Mouse (Mus musculus): ENCODE measurements around the gene Rasd1. TPM values are rescaled to one million over a fixed set of nuclear protein-coding genes. Genes with fewer than 3 reads are reported as not detected.

Gene Rasd1
- polyA plus RNA-seq, 1 experiment from 2014 or later: 2.3 TPM

DNA sequence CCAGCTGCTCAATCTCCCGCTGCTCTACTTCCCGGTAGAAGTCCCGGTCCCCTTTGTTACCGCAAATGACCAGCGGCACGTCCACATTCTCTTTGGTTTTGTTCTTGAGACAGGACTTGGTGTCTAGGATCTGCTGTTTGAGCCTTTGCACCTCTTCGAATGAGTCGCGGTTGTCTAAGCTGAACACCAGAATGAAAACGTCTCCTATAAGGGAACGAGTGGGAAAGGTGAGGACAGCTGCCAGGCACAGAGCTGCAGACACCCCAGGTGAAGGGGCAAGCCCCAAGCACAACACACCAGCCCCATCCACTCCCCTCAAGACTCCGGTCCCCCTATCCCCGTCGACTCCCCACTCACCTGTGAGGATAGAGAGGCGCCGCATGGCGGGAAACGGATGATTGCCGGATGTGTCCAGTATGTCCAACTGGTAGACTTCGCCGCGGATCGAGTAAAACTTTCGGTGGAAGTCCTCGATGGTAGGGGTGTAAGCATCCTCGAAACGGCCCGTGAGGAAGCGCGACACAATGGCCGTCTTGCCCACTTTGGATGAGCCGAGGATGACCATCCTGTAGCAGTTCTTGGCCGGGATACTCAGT is 483 bp downstream of the Rasd1 start:
- peaks cover 11% of the 10 kb centered on the region; the same call in 1 of the 2 replicates for H3K27me3 ChIP-seq (replicated peaks; ENCODE audit: control insufficient read depth, insufficient read depth, low read length)
- peak overlapping the region; percentile 99 for H3K4me2 ChIP-seq (ENCODE audit: low read depth, low read length)
- no peaks in the 10 kb centered on the region for H3K9me3 ChIP-seq (ENCODE audit: control insufficient read depth, low read length)
- ATAC-seq: 0 out of 2 replicates have a peak, but pooled peaks have one; percentile 18
- H3K4me3 ChIP-seq (ENCODE audit: low read length): peak overlapping the region; percentile 57
- H3K4me1 ChIP-seq (ENCODE audit: control insufficient read depth, insufficient read depth, low read length): peaks cover 23% of the 10 kb centered on the region
- H3K27ac ChIP-seq (ENCODE audit: low read length): no peak overlapping the region
- peaks cover 5% of the 10 kb centered on the region for H3K36me3 ChIP-seq (ENCODE audit: control insufficient read depth, insufficient read depth, low read length)
- H3K9ac ChIP-seq (ENCODE audit: low read depth, low read length): peak overlapping the region; percentile 70
- WGBS: 3% methylated on average over 33 of the region's 33 CpGs

DNA sequence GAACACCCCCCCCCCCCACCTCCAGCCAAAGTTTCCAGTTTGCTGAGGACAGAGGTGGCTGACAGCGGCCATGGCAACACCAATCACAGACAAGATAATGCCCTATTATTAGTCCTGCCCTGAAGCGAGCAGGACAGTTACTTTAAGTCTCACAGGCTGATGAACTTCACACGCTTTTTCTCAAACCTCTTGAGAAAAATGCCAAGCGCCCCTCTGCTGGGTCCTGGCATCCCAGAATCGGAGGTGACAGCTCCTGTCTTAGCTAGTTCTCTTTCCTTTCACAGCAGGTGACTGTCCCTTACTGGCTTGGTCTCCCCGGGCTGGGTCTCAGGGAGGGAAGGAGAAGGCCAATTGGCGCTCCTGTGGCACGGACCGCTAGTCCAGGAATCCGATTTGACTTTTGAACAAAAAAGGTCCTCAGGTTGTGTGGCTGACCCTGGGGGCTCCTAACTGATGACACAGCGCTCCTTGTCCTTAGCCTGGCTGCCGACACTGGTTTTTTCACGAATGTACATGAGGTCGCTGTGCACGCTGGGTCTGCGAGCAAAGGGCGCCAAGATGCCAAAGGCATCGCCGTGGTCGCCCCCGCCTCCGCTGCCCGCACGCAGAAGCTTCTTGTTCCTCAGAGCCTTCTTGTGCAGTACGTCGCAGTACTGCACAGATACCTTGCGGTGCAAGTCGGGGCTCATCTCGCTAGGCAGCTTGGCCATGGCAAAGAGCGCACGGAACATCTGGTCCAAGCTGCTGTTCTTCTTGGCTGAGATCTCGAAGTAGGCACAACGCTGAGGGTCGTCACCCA is 1.2 kb downstream of the Rasd1 start:
- Histone ChIP-seq H3K4me1 (ENCODE audit: control insufficient read depth, insufficient read depth, low read length) (peaks cover 23% of the 10 kb centered on the region), H3K27me3 (replicated peaks; ENCODE audit: control insufficient read depth, insufficient read depth, low read length) (peaks cover 11% of the 10 kb centered on the region; the same call in 1 of the 2 replicates), H3K9me3 (ENCODE audit: control insufficient read depth, low read length) (no peaks in the 10 kb centered on the region), H3K4me2 (ENCODE audit: low read depth, low read length) (peak overlapping the region; percentile 99), H3K4me3 (ENCODE audit: low read length) (peak overlapping the region; percentile 57), H3K36me3 (ENCODE audit: control insufficient read depth, insufficient read depth, low read length) (peaks cover 5% of the 10 kb centered on the region), H3K27ac (ENCODE audit: low read length) (no peak overlapping the region), H3K9ac (ENCODE audit: low read depth, low read length) (peak overlapping the region; percentile 70)
- 13% methylated on average over 34 of the region's 34 CpGs for WGBS
- no peak for ATAC-seq

DNA sequence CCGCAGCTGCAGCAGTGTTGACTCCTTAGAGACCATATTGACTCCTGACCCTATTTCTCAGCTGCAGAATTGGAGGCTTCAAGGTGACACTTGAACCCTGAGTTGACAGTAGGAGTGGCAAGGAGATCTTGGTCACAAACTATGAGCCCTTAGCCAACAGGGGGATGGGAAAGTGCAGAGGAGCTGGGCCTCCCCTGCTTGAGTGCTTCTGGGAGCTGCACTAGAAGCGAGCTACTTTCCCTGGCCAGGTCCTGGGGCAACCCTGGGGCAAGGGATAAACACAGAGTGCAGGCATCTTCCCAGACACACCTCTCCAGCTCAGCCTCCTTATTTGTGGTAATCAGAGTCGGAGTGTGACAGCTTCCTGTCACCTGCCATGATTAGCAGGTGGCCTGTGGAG is 2.2 kb downstream of the Rasd1 start:
- H3K27ac ChIP-seq (ENCODE audit: low read length): no peak overlapping the region
- peaks cover 23% of the 10 kb centered on the region for H3K4me1 ChIP-seq (ENCODE audit: control insufficient read depth, insufficient read depth, low read length)
- no peak overlapping the region for H3K4me3 ChIP-seq (ENCODE audit: low read length)
- no peak overlapping the region for H3K4me2 ChIP-seq (ENCODE audit: low read depth, low read length)
- no peaks in the 10 kb centered on the region for H3K9me3 ChIP-seq (ENCODE audit: control insufficient read depth, low read length)
- peaks cover 11% of the 10 kb centered on the region; the same call in 1 of the 2 replicates for H3K27me3 ChIP-seq (replicated peaks; ENCODE audit: control insufficient read depth, insufficient read depth, low read length)
- WGBS: 76% methylated on average over 3 of the region's 3 CpGs
- H3K9ac ChIP-seq (ENCODE audit: low read depth, low read length): no peak overlapping the region
- no peak for ATAC-seq
- H3K36me3 ChIP-seq (ENCODE audit: control insufficient read depth, insufficient read depth, low read length): peaks cover 5% of the 10 kb centered on the region

DNA sequence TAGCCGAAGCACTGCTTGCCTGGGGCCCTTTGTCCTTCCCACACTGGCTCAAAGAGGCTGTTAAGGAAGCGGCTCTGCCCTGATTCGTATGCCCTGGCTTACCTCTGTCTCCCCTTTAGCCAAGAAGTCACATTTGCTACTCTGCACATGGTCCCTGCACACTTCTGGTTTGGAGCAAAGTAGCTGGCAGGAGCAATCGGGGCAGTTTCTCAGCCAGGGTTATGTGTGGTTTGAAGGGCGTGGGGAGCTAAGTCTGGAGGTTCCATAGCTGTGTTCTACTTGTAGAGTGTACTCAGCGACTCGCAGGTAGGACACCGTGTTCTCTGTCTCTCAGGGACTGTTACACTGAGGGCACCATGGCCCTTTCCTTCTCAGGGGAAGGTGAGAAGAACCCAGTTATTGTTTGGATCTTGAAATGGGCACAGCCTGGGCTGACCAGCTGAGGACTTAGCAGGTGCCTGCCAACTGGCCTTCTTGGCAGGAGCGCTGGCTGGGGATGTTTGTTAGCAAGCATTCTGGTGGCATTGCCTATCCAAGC is 3.3 kb downstream of the Rasd1 start:
- H3K9ac ChIP-seq (ENCODE audit: low read depth, low read length): no peak overlapping the region
- H3K27me3 ChIP-seq (replicated peaks; ENCODE audit: control insufficient read depth, insufficient read depth, low read length): peaks cover 11% of the 10 kb centered on the region; the same call in 1 of the 2 replicates
- H3K27ac ChIP-seq (ENCODE audit: low read length): no peak overlapping the region
- peaks cover 5% of the 10 kb centered on the region for H3K36me3 ChIP-seq (ENCODE audit: control insufficient read depth, insufficient read depth, low read length)
- no peak for ATAC-seq
- H3K4me3 ChIP-seq (ENCODE audit: low read length): no peak overlapping the region
- H3K4me2 ChIP-seq (ENCODE audit: low read depth, low read length): no peak overlapping the region
- H3K9me3 ChIP-seq (ENCODE audit: control insufficient read depth, low read length): no peaks in the 10 kb centered on the region
- H3K4me1 ChIP-seq (ENCODE audit: control insufficient read depth, insufficient read depth, low read length): peaks cover 22% of the 10 kb centered on the region
- WGBS: 91% methylated on average over 9 of the region's 9 CpGs

DNA sequence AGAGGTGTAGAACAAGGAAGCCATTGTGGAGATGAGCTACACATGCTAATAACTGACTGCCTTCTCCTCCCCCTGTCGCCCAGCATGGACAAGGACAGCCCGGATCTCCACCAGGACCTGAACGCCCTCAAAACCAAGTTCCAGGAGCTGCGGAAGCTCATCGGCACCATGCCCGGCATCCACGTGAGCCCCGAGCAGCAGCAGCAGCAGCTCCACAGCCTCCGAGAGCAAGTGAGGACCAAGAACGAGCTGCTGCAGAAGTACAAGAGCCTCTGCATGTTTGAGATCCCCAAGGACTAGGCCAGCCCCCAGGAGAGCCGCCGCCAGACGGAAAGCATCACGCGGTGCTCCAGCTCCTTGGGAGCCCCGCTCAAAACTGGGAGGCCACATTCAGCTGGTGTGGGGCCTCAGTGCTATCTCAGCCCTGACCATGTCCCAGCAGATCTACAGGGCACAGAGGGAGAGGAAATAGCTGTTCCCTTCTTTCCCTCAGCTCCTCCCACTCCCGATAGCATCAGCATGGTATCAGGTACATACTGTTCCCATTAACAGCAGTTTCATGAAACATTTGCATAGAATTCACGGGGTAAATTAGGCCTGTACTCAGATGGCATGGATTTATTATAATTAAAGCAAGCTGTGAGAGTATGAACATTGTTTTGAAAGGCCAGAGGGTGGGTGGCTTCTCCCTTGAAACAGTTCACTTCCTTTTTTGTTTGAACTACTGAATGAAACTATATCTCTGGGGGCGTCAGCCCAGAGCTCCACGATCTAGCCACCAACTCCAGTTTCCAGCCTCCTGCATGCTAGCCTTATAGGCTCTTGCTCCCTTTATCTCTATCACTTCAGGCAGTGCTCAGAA is 4.0 kb downstream of the Rasd1 start:
- 92% methylated on average over 20 of the region's 20 CpGs for WGBS
- ATAC-seq: no peak

DNA sequence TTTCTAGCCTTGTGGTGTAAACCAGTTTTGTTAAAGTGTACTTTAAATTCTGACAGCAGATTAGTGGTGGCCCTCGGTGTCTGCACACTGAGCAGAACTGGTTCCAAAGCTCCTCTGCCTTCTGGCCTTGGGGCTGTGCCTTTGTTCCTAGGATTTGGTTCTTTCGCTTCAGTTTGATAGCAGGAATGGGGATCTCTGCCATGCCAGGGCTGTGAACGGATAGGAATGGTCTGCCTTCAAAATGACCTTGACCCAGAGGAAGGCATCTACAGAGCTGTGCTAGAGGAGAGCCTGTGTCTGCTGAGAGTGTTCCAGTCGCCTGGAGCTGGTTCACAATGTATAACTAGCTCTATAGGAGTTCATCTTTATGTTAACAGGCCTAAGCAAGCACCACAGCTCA is 5.3 kb downstream of the Rasd1 start:
- 75% methylated on average over 4 of the region's 4 CpGs for WGBS

More for the DNA sequence above, 4.0 kb downstream of the Rasd1 start:
- Histone ChIP-seq H3K4me2 (ENCODE audit: low read depth, low read length) (no peak overlapping the region), H3K27ac (ENCODE audit: low read length) (no peak overlapping the region), H3K9me3 (ENCODE audit: control insufficient read depth, low read length) (no peaks in the 10 kb centered on the region), H3K4me1 (ENCODE audit: control insufficient read depth, insufficient read depth, low read length) (peaks cover 15% of the 10 kb centered on the region), H3K4me3 (ENCODE audit: low read length) (no peak overlapping the region), H3K27me3 (replicated peaks; ENCODE audit: control insufficient read depth, insufficient read depth, low read length) (peaks cover 11% of the 10 kb centered on the region; the same call in 1 of the 2 replicates), H3K9ac (ENCODE audit: low read depth, low read length) (no peak overlapping the region), H3K36me3 (ENCODE audit: control insufficient read depth, insufficient read depth, low read length) (peaks cover 5% of the 10 kb centered on the region)

DNA sequence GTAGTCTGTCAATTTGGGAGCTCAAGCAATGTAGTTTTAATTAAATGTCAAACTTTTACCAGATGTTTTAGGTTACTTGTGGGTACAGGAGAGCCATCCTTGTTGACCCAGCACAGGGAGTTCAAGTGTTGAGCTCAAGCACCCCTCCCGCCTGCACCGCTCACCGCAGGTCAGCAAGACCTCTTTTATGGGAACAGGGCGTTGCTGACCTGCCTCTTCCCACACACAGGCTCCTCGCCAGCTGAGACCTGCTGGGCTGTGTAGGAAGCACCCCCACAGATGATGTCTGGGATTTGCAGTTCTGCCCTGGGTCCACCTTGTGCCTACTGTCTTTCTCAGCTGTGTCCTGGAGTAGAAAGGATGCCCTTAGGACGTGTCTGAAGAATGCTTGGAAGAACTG is 8.0 kb downstream of the Rasd1 start:
- H3K27me3 ChIP-seq (replicated peaks; ENCODE audit: control insufficient read depth, insufficient read depth, low read length): no peaks in the 10 kb centered on the region
- H3K4me1 ChIP-seq (ENCODE audit: control insufficient read depth, insufficient read depth, low read length): no peaks in the 10 kb centered on the region
- H3K27ac ChIP-seq (ENCODE audit: low read length): no peak overlapping the region
- H3K36me3 ChIP-seq (ENCODE audit: control insufficient read depth, insufficient read depth, low read length): peaks cover 5% of the 10 kb centered on the region
- WGBS: 85% methylated on average over 6 of the region's 6 CpGs
- H3K4me3 ChIP-seq (ENCODE audit: low read length): no peak overlapping the region
- H3K9ac ChIP-seq (ENCODE audit: low read depth, low read length): no peak overlapping the region
- no peaks in the 10 kb centered on the region for H3K9me3 ChIP-seq (ENCODE audit: control insufficient read depth, low read length)
- H3K4me2 ChIP-seq (ENCODE audit: low read depth, low read length): no peak overlapping the region
- no peak for ATAC-seq

More for the DNA sequence above, 5.3 kb downstream of the Rasd1 start:
- no peak for ATAC-seq
- H3K36me3 ChIP-seq (ENCODE audit: control insufficient read depth, insufficient read depth, low read length): peaks cover 5% of the 10 kb centered on the region
- H3K4me1 ChIP-seq (ENCODE audit: control insufficient read depth, insufficient read depth, low read length): peaks cover 10% of the 10 kb centered on the region
- H3K9me3 ChIP-seq (ENCODE audit: control insufficient read depth, low read length): no peaks in the 10 kb centered on the region
- H3K4me2 ChIP-seq (ENCODE audit: low read depth, low read length): no peak overlapping the region
- no peak overlapping the region for H3K4me3 ChIP-seq (ENCODE audit: low read length)
- H3K27ac ChIP-seq (ENCODE audit: low read length): no peak overlapping the region
- H3K9ac ChIP-seq (ENCODE audit: low read depth, low read length): no peak overlapping the region
- H3K27me3 ChIP-seq (replicated peaks; ENCODE audit: control insufficient read depth, insufficient read depth, low read length): peaks cover 11% of the 10 kb centered on the region; the same call in 1 of the 2 replicates

DNA sequence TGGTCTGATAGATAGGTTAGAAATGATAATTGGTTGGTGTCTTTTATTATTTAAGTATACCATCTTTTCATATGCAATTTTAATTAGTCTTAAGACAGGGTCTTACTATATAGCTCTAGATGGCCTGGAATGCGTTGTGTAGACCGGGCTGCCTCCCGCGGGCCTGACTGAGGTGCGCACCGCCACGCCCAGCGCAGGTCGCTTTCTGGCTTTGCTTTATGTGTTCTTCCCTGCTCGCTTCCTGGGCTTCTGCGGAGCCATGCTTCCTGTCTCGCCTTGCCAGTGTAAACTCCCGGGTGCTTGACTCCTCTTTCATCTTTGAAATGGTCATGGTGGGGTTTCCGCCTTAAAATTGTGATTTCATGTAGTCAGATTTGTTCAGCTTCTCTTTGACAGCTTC is 11.9 kb downstream of the Rasd1 start:
- Histone ChIP-seq H3K27ac (ENCODE audit: low read length) (no peak overlapping the region), H3K36me3 (ENCODE audit: control insufficient read depth, insufficient read depth, low read length) (no peaks in the 10 kb centered on the region), H3K4me1 (ENCODE audit: control insufficient read depth, insufficient read depth, low read length) (0 out of 2 replicates have a peak, but pooled peaks cover 5% of the 10 kb centered on the region), H3K4me3 (ENCODE audit: low read length) (no peak overlapping the region), H3K4me2 (ENCODE audit: low read depth, low read length) (no peak overlapping the region), H3K27me3 (replicated peaks; ENCODE audit: control insufficient read depth, insufficient read depth, low read length) (no peaks in the 10 kb centered on the region), H3K9ac (ENCODE audit: low read depth, low read length) (no peak overlapping the region), H3K9me3 (ENCODE audit: control insufficient read depth, low read length) (no peaks in the 10 kb centered on the region)
- 79% methylated on average over 14 of the region's 14 CpGs for whole genome bisulfite sequencing
- ATAC-seq: no peak

DNA sequence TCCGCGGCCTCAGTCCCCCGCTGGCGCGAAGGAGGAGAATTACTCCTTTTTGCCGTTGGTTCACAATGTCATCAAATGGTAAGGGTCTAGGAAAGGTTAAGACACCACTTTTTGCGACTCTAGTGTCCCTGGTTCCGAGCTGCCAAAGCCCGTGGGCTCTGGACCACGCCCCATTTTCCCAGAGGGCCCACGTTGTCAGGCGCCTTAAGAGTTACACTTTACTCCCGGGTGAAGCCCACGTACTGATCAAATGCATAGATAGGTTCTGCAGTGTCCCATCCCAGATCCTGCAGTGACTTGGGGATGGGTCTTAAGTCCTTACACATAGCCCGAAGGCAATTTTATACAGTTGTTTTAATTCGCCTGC is 16.4 kb downstream of the Rasd1 start:
- 2% methylated on average over 16 of the region's 16 CpGs for WGBS
- H3K9ac ChIP-seq (ENCODE audit: low read depth, low read length): peak overlapping the region; percentile 90
- H3K9me3 ChIP-seq (ENCODE audit: control insufficient read depth, low read length): no peaks in the 10 kb centered on the region
- no peaks in the 10 kb centered on the region for H3K36me3 ChIP-seq (ENCODE audit: control insufficient read depth, insufficient read depth, low read length)
- peak overlapping the region; percentile 39 for H3K27ac ChIP-seq (ENCODE audit: low read length)
- peaks cover 10% of the 10 kb centered on the region; the same call in 1 of the 2 replicates for H3K4me1 ChIP-seq (ENCODE audit: control insufficient read depth, insufficient read depth, low read length)
- peak overlapping the region; percentile 68 for H3K4me2 ChIP-seq (ENCODE audit: low read depth, low read length)
- H3K27me3 ChIP-seq (replicated peaks; ENCODE audit: control insufficient read depth, insufficient read depth, low read length): no peaks in the 10 kb centered on the region
- H3K4me3 ChIP-seq (ENCODE audit: low read length): peak overlapping the region; percentile 75
- ATAC-seq: peak; percentile 75
